In genomic region chr9:110623416-110624195, GRCm38 (mm10) we compare ENCODE assay signal across 7 mouse cellular contexts. TPM values are rescaled to one million over a fixed set of nuclear protein-coding genes. Genes with fewer than 3 reads are reported as not detected.
A peak's percentile ranks its signal among the peaks of the same experiment; 100 is the strongest.
DNase-seq lines count a peak whose midpoint lies in the region; ATAC-seq lines count a peak whose summit lies in the region.

No protein-coding gene starts in this region.

- H3K27me3 ChIP-seq in lung, embryonic 16.5 days (ENCODE audit: control insufficient read depth, insufficient read depth, low read depth, low read length), result no peaks in the 10 kb centered on the region
- H3K27me3 ChIP-seq in forebrain, embryonic 14.5 days (replicated peaks; ENCODE audit: control insufficient read depth, insufficient read depth, low read length), result no peaks in the 10 kb centered on the region
- H3K27me3 ChIP-seq in liver, embryonic 13.5 days, result no peaks in the 10 kb centered on the region

- DNase-seq in lung, postnatal 4 days, result no peak
- DNase-seq in forebrain, embryonic 14.5 days (ENCODE audit: low spot score), result no peak
- DNase-seq in liver, embryonic 13.5 days, result no peak
- peak; percentile 40 for DNase-seq in testis, postnatal 10 days (ENCODE audit: low spot score)
- no peak for DNase-seq in cerebellum, postnatal 25 days
- no peak for DNase-seq in right cerebral cortex, adult 18-20 months

- H3K4me2 ChIP-seq in lung, embryonic 16.5 days (ENCODE audit: low read depth, low read length), result peak overlapping the region; percentile 99
- peak overlapping the region; percentile 98 for H3K4me2 ChIP-seq in forebrain, embryonic 14.5 days (ENCODE audit: low read length)
- H3K4me2 ChIP-seq in liver, embryonic 13.5 days, result peak overlapping the region; percentile 97

- H3K9ac ChIP-seq in lung, embryonic 16.5 days (ENCODE audit: low read length), result peak overlapping the region; percentile 77
- H3K9ac ChIP-seq in forebrain, embryonic 14.5 days (ENCODE audit: low read length), result peak overlapping the region; percentile 78
- peak overlapping the region; percentile 72 for H3K9ac ChIP-seq in liver, embryonic 13.5 days

- 30% methylated on average over 8 of the region's 8 CpGs for WGBS in lung, embryonic 16.5 days
- 45% methylated on average over 8 of the region's 8 CpGs for WGBS in forebrain, embryonic 14.5 days
- 52% methylated on average over 8 of the region's 8 CpGs for WGBS in liver, embryonic 13.5 days (ENCODE audit: insufficient replicate concordance)

- ATAC-seq in lung, embryonic 16.5 days (ENCODE audit: low read depth), result no peak
- ATAC-seq in forebrain, embryonic 14.5 days, result no peak
- no peak for ATAC-seq in liver, embryonic 13.5 days (ENCODE audit: low read depth)

- H3K4me3 ChIP-seq in lung, embryonic 16.5 days (ENCODE audit: low read length), result peak overlapping the region; percentile 69
- H3K4me3 ChIP-seq in forebrain, embryonic 14.5 days (ENCODE audit: low read depth, low read length), result peak overlapping the region; percentile 47
- H3K4me3 ChIP-seq in liver, embryonic 13.5 days (replicated peaks), result peak overlapping the region; percentile 65

- H3K27ac ChIP-seq in lung, embryonic 16.5 days (ENCODE audit: low read length), result peak overlapping the region; percentile 95
- no peak overlapping the region; the same call in 1 of the 2 replicates for H3K27ac ChIP-seq in forebrain, embryonic 14.5 days (ENCODE audit: low read depth, low read length)
- no peak overlapping the region for H3K27ac ChIP-seq in liver, embryonic 13.5 days

- no peaks in the 10 kb centered on the region for H3K9me3 ChIP-seq in lung, embryonic 16.5 days (ENCODE audit: control insufficient read depth, low read length)
- H3K9me3 ChIP-seq in forebrain, embryonic 14.5 days (replicated peaks; ENCODE audit: control insufficient read depth, low read length), result no peaks in the 10 kb centered on the region
- H3K9me3 ChIP-seq in liver, embryonic 13.5 days (replicated peaks), result no peaks in the 10 kb centered on the region

- peaks cover 11% of the 10 kb centered on the region; the same call in 1 of the 2 replicates for H3K36me3 ChIP-seq in lung, embryonic 16.5 days (ENCODE audit: control insufficient read depth, insufficient read depth, low read length)
- H3K36me3 ChIP-seq in forebrain, embryonic 14.5 days (ENCODE audit: control insufficient read depth, insufficient read depth, low read length), result peaks cover 28% of the 10 kb centered on the region
- H3K36me3 ChIP-seq in liver, embryonic 13.5 days, result peaks cover 44% of the 10 kb centered on the region

- peaks cover 11% of the 10 kb centered on the region for H3K4me1 ChIP-seq in lung, embryonic 16.5 days (replicated peaks; ENCODE audit: control insufficient read depth, insufficient read depth, low read length)
- H3K4me1 ChIP-seq in forebrain, embryonic 14.5 days (ENCODE audit: control insufficient read depth, insufficient read depth, low read length), result peaks cover 12% of the 10 kb centered on the region; the same call in 1 of the 2 replicates
- H3K4me1 ChIP-seq in liver, embryonic 13.5 days (replicated peaks), result peaks cover 22% of the 10 kb centered on the region

RNA-seq across cellular contexts. Expression of gene Nradd, which starts 0.6 kb away (rescaled TPM):
- 47.4 and 49.8 TPM in 2 replicates for polyA plus RNA-seq in lung, embryonic 16.5 days (2015; fragmentation: Nextera tagmentation; extraction: Ambion mirVana)
- polyA plus RNA-seq in forebrain, embryonic 14.5 days (2014; fragmentation: Nextera tagmentation; extraction: Ambion mirVana), result 25.3 and 26.8 TPM in 2 replicates
- polyA plus RNA-seq in liver, embryonic 13.5 days (2015; fragmentation: Nextera tagmentation; extraction: Ambion mirVana), result 2.7 and 2.8 TPM in 2 replicates

RNA-seq across cellular contexts. Expression of gene Nbeal2, which starts 30.4 kb away (rescaled TPM):
- 5.0 and 6.9 TPM in 2 replicates for polyA plus RNA-seq in lung, embryonic 16.5 days (2015; fragmentation: Nextera tagmentation; extraction: Ambion mirVana)
- 0.86 and 2.7 TPM in 2 replicates for polyA plus RNA-seq in forebrain, embryonic 14.5 days (2014; fragmentation: Nextera tagmentation; extraction: Ambion mirVana)
- 1.6 and 2.1 TPM in 2 replicates for polyA plus RNA-seq in liver, embryonic 13.5 days (2015; fragmentation: Nextera tagmentation; extraction: Ambion mirVana)

RNA-seq across cellular contexts. Expression of gene Ccdc12, which starts 32.7 kb away (rescaled TPM):
- polyA plus RNA-seq in lung, embryonic 16.5 days (2015; fragmentation: Nextera tagmentation; extraction: Ambion mirVana), result 160 and 167 TPM in 2 replicates
- 119 and 120 TPM in 2 replicates for polyA plus RNA-seq in forebrain, embryonic 14.5 days (2014; fragmentation: Nextera tagmentation; extraction: Ambion mirVana)
- 84.4 and 86.3 TPM in 2 replicates for polyA plus RNA-seq in liver, embryonic 13.5 days (2015; fragmentation: Nextera tagmentation; extraction: Ambion mirVana)
